Mouse (Mus musculus) heart, adult 2 months (tissue): ENCODE results near the gene Prune1. TPM values are rescaled to one million over a fixed set of nuclear protein-coding genes. Genes with fewer than 3 reads are reported as not detected.

Experiments used
- DNase-seq, 2 experiments: peaks; one replicate each; pipeline ENCODE4 v3.0.0; 2021
- H3K27ac ChIP-seq: fragments of 200-600 bp; 2 replicates; pipeline ENCODE4 v1.8.1; 2022
- H3K27me3 ChIP-seq: fragments of 200-500 bp; 2 replicates; pipeline ENCODE4 v1.6.1; 2012; ENCODE audit warnings: mild to moderate bottlenecking, low read length, inconsistent platforms, mixed read lengths; ENCODE audit not compliant: control insufficient read depth, insufficient read depth
- H3K36me3 ChIP-seq: fragments of 200-500 bp; 2 replicates; pipeline ENCODE4 v1.6.1; 2012; ENCODE audit warnings: low read length, inconsistent platforms; ENCODE audit not compliant: control insufficient read depth, insufficient read depth
- H3K4me1 ChIP-seq: fragments of 200-500 bp; 2 replicates; pipeline ENCODE4 v1.6.1; 2011; ENCODE audit warnings: low read length; ENCODE audit not compliant: control insufficient read depth, insufficient read depth
- H3K4me3 ChIP-seq: fragments of 200-600 bp; 2 replicates; pipeline ENCODE4 v1.8.1; 2022
- H3K79me2 ChIP-seq: fragments of 200-500 bp; replicated peaks from 2 replicates; pipeline ENCODE4 v1.6.1; 2012; ENCODE audit warnings: mild to moderate bottlenecking, inconsistent platforms, low read length, moderate library complexity, mixed read lengths; ENCODE audit not compliant: control insufficient read depth, insufficient read depth
- H3K9ac ChIP-seq: fragments of 200-500 bp; 2 replicates; pipeline ENCODE4 v1.6.1; 2012; ENCODE audit warnings: low read depth, mild to moderate bottlenecking, control low read depth, inconsistent platforms, low read length, mixed read lengths
- CTCF ChIP-seq: fragments of 200-600 bp; IDR thresholded peaks from 2 replicates; pipeline ENCODE4 v1.8.1; 2022; ENCODE audit warnings: antibody characterized with exemption, mild to moderate bottlenecking, moderate library complexity
- EP300 ChIP-seq: fragments of 200-500 bp; IDR thresholded peaks from 2 replicates; pipeline ENCODE4 v1.6.1; 2011; ENCODE audit warnings: low read depth, low read length, control low read depth; ENCODE audit not compliant: insufficient read depth
- POLR2A ChIP-seq: fragments of 200-500 bp; IDR thresholded peaks from 2 replicates; pipeline ENCODE4 v1.6.1; 2011; ENCODE audit warnings: mild to moderate bottlenecking, low read depth, low read length, control low read depth; ENCODE audit not compliant: insufficient read depth
- WGBS: fragments of 180-500 bp; shearing (Covaris S2); methylation state at CpG from one replicate; pipeline ENCODE4 v1.1.7; 2018; 5-methylcytosine and 5-hydroxymethylcytosine counted together
- intact Hi-C: fragments of 180-260 bp; cut with DNase I; formaldehyde crosslinking; loops from one replicate; pipeline ENCODE4 v1.15.1; 2025
- polyA plus RNA-seq: library from polyadenylated mRNA; depleted of rRNA; stranded (reverse); fragments of >200 nt; gene quantifications from 2 replicates; pipeline ENCODE4 v1.2.3, GENCODE M21; 2012
- total RNA-seq, 2 experiments: library from RNA; stranded (reverse); gene quantifications; 2 replicates each; pipeline ENCODE4 v1.2.3; 2021

The Prune1 gene
- total and polyA plus RNA-seq, 3 experiments = 23.4 to 28.4 (median 26.1) TPM

GRCm38 (mm10) chr3:95296103-95296469 lies 14.2 kb upstream of the Prune1 start:
- intact Hi-C loops = no loop called here
- H3K79me2 ChIP-seq = no peaks in the 10 kb centered on the region
- H3K4me1 ChIP-seq = peaks cover 1% of the 10 kb centered on the region; the same call in 1 of the 2 replicates
- TF ChIP-seq EP300 = 0 out of 2 replicates have a peak, but pooled peaks have one; percentile 26
- TF ChIP-seq CTCF = peak; percentile 81
- no peak for TF ChIP-seq POLR2A
- H3K9ac ChIP-seq = no peak overlapping the region
- H3K27me3 ChIP-seq = no peaks in the 10 kb centered on the region
- 11% methylated on average over 5 of the region's 5 CpGs for WGBS
- DNase-seq = no peak
- H3K27ac ChIP-seq = no peak overlapping the region
- H3K4me3 ChIP-seq = no peak overlapping the region
- H3K36me3 ChIP-seq = no peaks in the 10 kb centered on the region

- intact Hi-C loops = no loop called here
- no peak overlapping the region for H3K4me3 ChIP-seq
- H3K9ac ChIP-seq = no peak overlapping the region
- H3K79me2 ChIP-seq = no peaks in the 10 kb centered on the region
- H3K36me3 ChIP-seq = no peaks in the 10 kb centered on the region
- no peak overlapping the region for H3K27ac ChIP-seq
- no peaks in the 10 kb centered on the region for H3K27me3 ChIP-seq
- WGBS = 70% methylated on average over 11 of the region's 11 CpGs
- peaks cover 1% of the 10 kb centered on the region; the same call in 1 of the 2 replicates for H3K4me1 ChIP-seq
- TF ChIP-seq EP300 = no peak
- TF ChIP-seq POLR2A = no peak
- no peak for TF ChIP-seq CTCF
- DNase-seq = no peak
These were observed 13.6 kb upstream of the Prune1 start for GRCm38 (mm10) chr3:95295321-95296102.

- peaks cover 1% of the 10 kb centered on the region; the same call in 1 of the 2 replicates for H3K4me1 ChIP-seq
- no peak overlapping the region for H3K4me3 ChIP-seq
- H3K27ac ChIP-seq = no peak overlapping the region
- H3K36me3 ChIP-seq = no peaks in the 10 kb centered on the region
- no peaks in the 10 kb centered on the region for H3K27me3 ChIP-seq
- H3K9ac ChIP-seq = no peak overlapping the region
- TF ChIP-seq EP300 (no peak), CTCF (no peak), POLR2A (no peak)
- intact Hi-C loops = no loop called here
- no peaks in the 10 kb centered on the region for H3K79me2 ChIP-seq
- 81% methylated on average over 5 of the region's 5 CpGs for WGBS
- DNase-seq = no peak
These were observed 12.8 kb upstream of the Prune1 start for GRCm38 (mm10) chr3:95294718-95295117.

GRCm38 (mm10) chr3:95294316-95294715 lies 12.4 kb upstream of the Prune1 start:
- Histone ChIP-seq H3K9ac (no peak overlapping the region), H3K36me3 (no peaks in the 10 kb centered on the region), H3K79me2 (no peaks in the 10 kb centered on the region), H3K4me1 (peaks cover 1% of the 10 kb centered on the region; the same call in 1 of the 2 replicates), H3K4me3 (no peak overlapping the region), H3K27ac (no peak overlapping the region), H3K27me3 (no peaks in the 10 kb centered on the region)
- DNase-seq = no peak
- 89% methylated on average over 7 of the region's 7 CpGs for WGBS
- no peak for TF ChIP-seq CTCF
- no peak for TF ChIP-seq POLR2A
- TF ChIP-seq EP300 = no peak
- intact Hi-C loops = no loop called here

GRCm38 (mm10) chr3:95293537-95293936 lies 11.7 kb upstream of the Prune1 start:
- H3K27ac ChIP-seq = no peak overlapping the region
- intact Hi-C loops = no loop called here
- H3K27me3 ChIP-seq = no peaks in the 10 kb centered on the region
- peaks cover 1% of the 10 kb centered on the region; the same call in 1 of the 2 replicates for H3K4me1 ChIP-seq
- DNase-seq = no peak
- H3K36me3 ChIP-seq = no peaks in the 10 kb centered on the region
- H3K4me3 ChIP-seq = no peak overlapping the region
- WGBS = 48% methylated on average over 11 of the region's 11 CpGs
- H3K9ac ChIP-seq = no peak overlapping the region
- TF ChIP-seq EP300 = no peak
- TF ChIP-seq POLR2A = no peak
- no peak for TF ChIP-seq CTCF
- no peaks in the 10 kb centered on the region for H3K79me2 ChIP-seq

GRCm38 (mm10) chr3:95292899-95293298 lies 11.0 kb upstream of the Prune1 start:
- 93% methylated on average over 2 of the region's 2 CpGs for WGBS
- no peak overlapping the region for H3K4me3 ChIP-seq
- no peak overlapping the region for H3K9ac ChIP-seq
- DNase-seq = no peak
- H3K79me2 ChIP-seq = no peaks in the 10 kb centered on the region
- intact Hi-C loops = no loop called here
- H3K4me1 ChIP-seq = peaks cover 1% of the 10 kb centered on the region; the same call in 1 of the 2 replicates
- H3K27ac ChIP-seq = no peak overlapping the region
- no peak for TF ChIP-seq POLR2A
- TF ChIP-seq CTCF = no peak
- H3K27me3 ChIP-seq = no peaks in the 10 kb centered on the region
- no peaks in the 10 kb centered on the region for H3K36me3 ChIP-seq
